Mouse (Mus musculus) CH12.LX (cell line): ENCODE measurements around the gene Sept10. TPM values are rescaled to one million over a fixed set of nuclear protein-coding genes. Genes with fewer than 3 reads are reported as not detected.

ENCODE experiments used
- DNase-seq: peaks from one replicate; pipeline ENCODE4 v3.0.0-alpha.2; 2013; ENCODE audit errors: extremely low read depth
- H3K27ac ChIP-seq: 2 replicates; pipeline ENCODE4 v1.5.1; 2012; ENCODE audit warnings: low read depth, mild to moderate bottlenecking, control low read depth, moderate library complexity; ENCODE audit not compliant: insufficient read depth
- H3K27me3 ChIP-seq: replicated peaks from 2 replicates; pipeline ENCODE3; 2012; ENCODE audit warnings: inconsistent platforms
- H3K36me3 ChIP-seq, 2 experiments: replicated peaks in 1 of 2; 2 replicates each; pipeline versions ENCODE3 to v1.6.1; 2012; ENCODE audit warnings: inconsistent platforms in 1 of 2, low read length in 1 of 2, mild to moderate bottlenecking in 1 of 2, mixed read lengths in 1 of 2, moderate library complexity in 1 of 2; ENCODE audit not compliant: control insufficient read depth in 1 of 2, insufficient read depth in 1 of 2
- H3K4me1 ChIP-seq, 2 experiments: 2 replicates each; pipeline ENCODE4 v1.6.1; 2012; ENCODE audit warnings: inconsistent platforms in 1 of 2, moderate library complexity in 1 of 2; ENCODE audit not compliant: insufficient read depth in 2 of 2, control insufficient read depth in 1 of 2
- H3K4me2 ChIP-seq: 2 replicates; pipeline ENCODE4 v1.6.1; 2012; ENCODE audit warnings: low read depth, mild to moderate bottlenecking, control low read depth; ENCODE audit not compliant: poor library complexity, insufficient read depth, severe bottlenecking
- H3K4me3 ChIP-seq, 3 experiments: fragments of 150-350 bp in 1 of 3; sonication (generic) in 1 of 3; replicated peaks in 1 of 3; 2 replicates each; pipeline versions ENCODE3 to v1.5.1; 2011 to 2012; ENCODE audit warnings: low read depth in 2 of 3, low read length in 2 of 3, mild to moderate bottlenecking in 2 of 3, moderate library complexity in 2 of 3, control low read depth in 1 of 3, improper control_type of control experiment in 1 of 3, inconsistent platforms in 1 of 3, mixed read lengths in 1 of 3; ENCODE audit not compliant: poor library complexity in 1 of 3
- H3K79me2 ChIP-seq: replicated peaks from 2 replicates; pipeline ENCODE4 v1.6.1; 2012; ENCODE audit warnings: mild to moderate bottlenecking, moderate library complexity; ENCODE audit not compliant: control insufficient read depth, poor library complexity, insufficient read depth, severe bottlenecking; ENCODE audit errors: extremely low read depth
- H3K9ac ChIP-seq: 2 replicates; pipeline ENCODE4 v1.6.1; 2012; ENCODE audit warnings: low read depth, mild to moderate bottlenecking, control low read depth, moderate library complexity; ENCODE audit not compliant: insufficient read depth
- H3K9me3 ChIP-seq: replicated peaks from 2 replicates; pipeline ENCODE3; 2012; ENCODE audit warnings: low read length, inconsistent platforms, mixed read lengths
- BHLHE40 ChIP-seq: IDR thresholded peaks from 2 replicates; pipeline ENCODE4 v1.6.1; 2011; ENCODE audit warnings: mild to moderate bottlenecking, low read depth, low read length, improper control_type of control experiment
- CTCF ChIP-seq, 2 experiments: IDR thresholded peaks in 1 of 2; conservative IDR thresholded peaks in 1 of 2; 2 replicates each; pipeline ENCODE4 v1.5.1; 2011 to 2012; ENCODE audit warnings: low read depth in 2 of 2, low read length in 2 of 2, improper control_type of control experiment in 1 of 2, inconsistent platforms in 1 of 2, mild to moderate bottlenecking in 1 of 2, moderate library complexity in 1 of 2
- ELF1 ChIP-seq: IDR thresholded peaks from 2 replicates; pipeline ENCODE4 v1.6.1; 2014; ENCODE audit warnings: low read depth, mild to moderate bottlenecking, inconsistent platforms, low read length, improper control_type of control experiment
- EP300 ChIP-seq: IDR thresholded peaks from 2 replicates; pipeline ENCODE4 v1.6.1; 2011; ENCODE audit warnings: low read length, improper control_type of control experiment
- ETS1 ChIP-seq: conservative IDR thresholded peaks from 2 replicates; pipeline ENCODE4 v1.6.1; 2012; ENCODE audit warnings: low read depth, mild to moderate bottlenecking, inconsistent platforms, low read length, improper control_type of control experiment, moderate library complexity
- GABPA ChIP-seq: IDR thresholded peaks from 2 replicates; pipeline ENCODE4 v1.6.1; 2012; ENCODE audit warnings: low read depth, low read length, improper control_type of control experiment, inconsistent platforms; ENCODE audit not compliant: insufficient replicate concordance
- HCFC1 ChIP-seq: IDR thresholded peaks from 2 replicates; pipeline ENCODE4 v1.6.1; 2012; ENCODE audit warnings: low read depth, mild to moderate bottlenecking, inconsistent platforms, low read length, improper control_type of control experiment
- IRF4 ChIP-seq: IDR thresholded peaks from 2 replicates; pipeline ENCODE4 v1.6.1; 2014; ENCODE audit warnings: low read depth, mild to moderate bottlenecking, inconsistent platforms, low read length, improper control_type of control experiment
- KAT2A ChIP-seq: IDR thresholded peaks from 2 replicates; pipeline ENCODE4 v1.6.1; 2012; ENCODE audit warnings: low read length, improper control_type of control experiment, inconsistent platforms; ENCODE audit not compliant: insufficient replicate concordance
- MYC ChIP-seq: IDR thresholded peaks from 2 replicates; pipeline ENCODE4 v1.6.1; 2011; ENCODE audit warnings: low read depth, mild to moderate bottlenecking, improper control_type of control experiment, low read length
- NELFE ChIP-seq: IDR thresholded peaks from 2 replicates; pipeline ENCODE4 v1.6.1; 2011; ENCODE audit warnings: low read depth, low read length, improper control_type of control experiment
- POLR2AphosphoS2 ChIP-seq: IDR thresholded peaks from 2 replicates; pipeline ENCODE4 v1.6.1; 2011; ENCODE audit warnings: low read depth, low read length, improper control_type of control experiment
- RAD21 ChIP-seq: IDR thresholded peaks from 2 replicates; pipeline ENCODE4 v1.6.1; 2011; ENCODE audit warnings: low read depth, mild to moderate bottlenecking, low read length, improper control_type of control experiment, moderate library complexity
- RCOR1 ChIP-seq: conservative IDR thresholded peaks from 2 replicates; pipeline ENCODE4 v1.6.1; 2012; ENCODE audit warnings: low read depth, mild to moderate bottlenecking, inconsistent platforms, low read length, improper control_type of control experiment
- SIN3A ChIP-seq: IDR thresholded peaks from 2 replicates; pipeline ENCODE4 v1.6.1; 2012; ENCODE audit warnings: low read length, improper control_type of control experiment, inconsistent platforms
- SMC3 ChIP-seq: IDR thresholded peaks from 2 replicates; pipeline ENCODE4 v1.6.1; 2011; ENCODE audit warnings: low read depth, low read length, improper control_type of control experiment
- TBP ChIP-seq: conservative IDR thresholded peaks from 2 replicates; pipeline ENCODE4 v1.6.1; 2011; ENCODE audit warnings: low read depth, low read length, improper control_type of control experiment
- USF1 ChIP-seq: IDR thresholded peaks from 2 replicates; pipeline ENCODE4 v1.6.1; 2014; ENCODE audit warnings: low read depth, mild to moderate bottlenecking, inconsistent platforms, low read length, improper control_type of control experiment
- USF2 ChIP-seq: conservative IDR thresholded peaks from 2 replicates; pipeline ENCODE4 v1.6.1; 2011; ENCODE audit warnings: low read depth, low read length, improper control_type of control experiment
- ZC3H11A ChIP-seq: IDR thresholded peaks from 2 replicates; pipeline ENCODE4 v1.6.1; 2012; ENCODE audit warnings: low read depth, mild to moderate bottlenecking, inconsistent platforms, low read length, improper control_type of control experiment
- ZKSCAN1 ChIP-seq: IDR thresholded peaks from 2 replicates; pipeline ENCODE4 v1.6.1; 2012; ENCODE audit warnings: low read depth, inconsistent platforms, low read length, improper control_type of control experiment, borderline replicate concordance
- ZMIZ1 ChIP-seq: IDR thresholded peaks from 2 replicates; pipeline ENCODE4 v1.6.1; 2012; ENCODE audit warnings: low read depth, mild to moderate bottlenecking, inconsistent platforms, low read length, improper control_type of control experiment
- ZNF384 ChIP-seq: IDR thresholded peaks from 2 replicates; pipeline ENCODE4 v1.6.1; 2012; ENCODE audit warnings: low read depth, low read length, improper control_type of control experiment, inconsistent platforms
- dilution Hi-C: fragments of 300-500 bp; cut with MboI; formaldehyde crosslinking; loops from 2 replicates; pipeline ENCODE4 v1.14.3; 2020; ENCODE audit warnings: low sequenced_read_pairs; ENCODE audit not compliant: extremely low pct_unique_long_range_greater_than_20kb, extremely low pct_ligation_motif_present
- in situ Hi-C: fragments of 300-500 bp; cut with MboI; formaldehyde crosslinking; loops from 3 replicates; pipeline ENCODE4 v1.14.3; 2019; ENCODE audit warnings: low sequenced_read_pairs, low pct_ligation_motif_present, low pct_unique_long_range_greater_than_20kb, mixed read lengths
- polyA plus RNA-seq: library from polyadenylated mRNA; unstranded; fragments of >175 nt; gene quantifications from 2 replicates; pipeline ENCODE4 v1.2.1, GENCODE M21; 2012; ENCODE audit warnings: low read depth; ENCODE audit not compliant: insufficient read length
- total RNA-seq, 2 experiments: library from RNA; depleted of rRNA; stranded (reverse); fragments of 300-350 nt in 1 of 2; fragments of >200 nt in 1 of 2; gene quantifications; 2 replicates each; pipeline ENCODE4 v1.2.3; 2012 to 2014

Gene Sept10
- total and polyA plus RNA-seq, 3 experiments, result 6.9 to 13.1 (median 10.3) TPM

DNA sequence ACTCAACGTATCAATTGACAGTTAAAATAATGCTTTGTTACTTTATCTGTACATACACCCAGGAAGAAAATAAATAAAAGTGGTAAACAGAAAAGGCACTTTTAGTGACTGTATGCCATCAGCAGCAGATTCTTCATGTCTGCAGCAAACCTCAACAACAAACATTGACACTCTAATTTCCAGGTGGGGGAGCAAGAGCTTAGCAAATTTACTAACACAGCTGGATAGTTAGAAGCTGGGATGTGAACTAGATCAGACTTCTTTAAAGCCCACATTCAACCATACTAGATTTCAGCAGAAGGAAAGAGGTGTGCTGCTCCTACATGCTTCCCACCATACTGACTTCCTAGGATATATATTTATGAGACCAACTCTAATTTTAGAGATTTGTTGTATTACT is 49.1 kb downstream of the Sept10 start:
- Histone ChIP-seq H3K36me3 (peaks cover 0 to 17% of the 10 kb centered on the region in 2 experiments), H3K27ac (no peak overlapping the region), H3K79me2 (no peaks in the 10 kb centered on the region), H3K4me3 (no peak overlapping the region), H3K9ac (no peak overlapping the region), H3K27me3 (no peaks in the 10 kb centered on the region), H3K4me2 (no peak overlapping the region), H3K4me1 (no peaks in the 10 kb centered on the region), H3K9me3 (no peaks in the 10 kb centered on the region)
- in situ Hi-C loops, result no loop called here
- dilution Hi-C loops, result no loop called here
- DNase-seq, result peak; percentile 4
- no peak for TF ChIP-seq MYC
- peak; percentile 65 for TF ChIP-seq RAD21
- no peak for TF ChIP-seq RCOR1
- TF ChIP-seq SIN3A, result no peak
- TF ChIP-seq ZNF384, result no peak
- no peak for TF ChIP-seq ZMIZ1
- no peak for TF ChIP-seq ZKSCAN1
- peak; percentile 4; the same call in 1 of the 2 replicates for TF ChIP-seq ZC3H11A
- no peak for TF ChIP-seq HCFC1
- TF ChIP-seq EP300, result no peak
- TF ChIP-seq GABPA, result no peak
- TF ChIP-seq ETS1, result no peak
- TF ChIP-seq KAT2A, result no peak
- no peak for TF ChIP-seq POLR2AphosphoS2
- peak; percentile 74 for TF ChIP-seq SMC3
- no peak for TF ChIP-seq USF2
- no peak for TF ChIP-seq IRF4
- TF ChIP-seq CTCF (conservative IDR thresholded peaks at IDR 0.05 in 1 of 2, IDR thresholded peaks at IDR 0.05 in 1 of 2; ENCODE audit: low read depth in 2 of 2, low read length in 2 of 2), result peak in 1 of 2 experiments; percentile 65; a peak in 2 of 4 replicates
- TF ChIP-seq USF1, result no peak
- TF ChIP-seq, all 38 proteins: peak for 4

DNA sequence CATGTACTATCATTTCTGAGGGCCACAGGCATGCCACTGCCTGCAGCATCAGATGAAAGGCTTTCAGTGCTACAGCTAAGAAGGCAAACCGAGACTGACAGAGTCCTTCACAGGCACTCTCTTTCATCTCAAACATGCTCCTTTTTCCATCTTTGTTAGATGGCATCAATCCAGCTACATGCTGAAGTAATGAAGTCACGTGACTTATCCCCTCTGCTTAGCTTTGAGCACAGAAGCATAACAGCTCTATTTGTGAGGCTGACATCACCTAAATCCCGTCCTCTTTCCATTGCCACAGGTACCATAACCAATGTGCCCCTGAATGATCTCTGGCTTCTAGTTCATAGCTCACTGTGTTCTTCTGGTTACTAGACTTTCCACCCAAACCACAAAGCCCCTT is 50.6 kb downstream of the Sept10 start:
- no peaks in the 10 kb centered on the region for H3K4me1 ChIP-seq
- TF ChIP-seq ZMIZ1, result no peak
- TF ChIP-seq CTCF (conservative IDR thresholded peaks at IDR 0.05 in 1 of 2, IDR thresholded peaks at IDR 0.05 in 1 of 2; ENCODE audit: low read depth in 2 of 2, low read length in 2 of 2), result no peak
- TF ChIP-seq TBP, result no peak
- no peak for TF ChIP-seq ELF1
- TF ChIP-seq RAD21, result no peak
- no peak for TF ChIP-seq USF2
- no peak for TF ChIP-seq NELFE
- TF ChIP-seq BHLHE40, result no peak
- no peak for TF ChIP-seq USF1
- H3K9me3 ChIP-seq, result no peaks in the 10 kb centered on the region
- no peak for DNase-seq
- peaks cover 3 to 16% of the 10 kb centered on the region in 2 experiments for H3K36me3 ChIP-seq
- H3K9ac ChIP-seq, result no peak overlapping the region
- no peak overlapping the region for H3K27ac ChIP-seq
- in situ Hi-C loops, result no loop called here
- H3K79me2 ChIP-seq, result no peaks in the 10 kb centered on the region
- no peak overlapping the region for H3K4me3 ChIP-seq
- H3K27me3 ChIP-seq, result no peaks in the 10 kb centered on the region
- no peak overlapping the region for H3K4me2 ChIP-seq
- dilution Hi-C loops, result no loop called here
